ENCODE assay signal across 22 mouse cellular contexts in genomic region chr3:79816229-79816628, GRCm38 (mm10).
"Had no signal": no experiment of that assay in that cellular context is flagged by ENCODE, and none has a peak within 500 bp of the region (broad histone marks: within the 10 kb centered on the region; RNA-seq: fewer than 3 reads in every experiment).

No protein-coding gene starts in this region.

- H3K4me2 ChIP-seq: kidney, embryonic 15.5 days; limb, embryonic 13.5 days; liver, embryonic 12.5 days; liver, embryonic 15.5 days; lung, embryonic 15.5 days; neural tube, embryonic 12.5 days; neural tube, embryonic 15.5 days had no signal

- H3K36me3 ChIP-seq: kidney, embryonic 15.5 days; limb, embryonic 10.5 days; limb, embryonic 13.5 days; liver, embryonic 12.5 days; liver, embryonic 15.5 days; lung, embryonic 15.5 days; neural tube, embryonic 12.5 days; neural tube, embryonic 15.5 days had no signal

- H3K27me3 ChIP-seq: liver, embryonic 12.5 days; liver, embryonic 15.5 days; lung, embryonic 15.5 days; neural tube, embryonic 12.5 days; neural tube, embryonic 15.5 days had no signal

- ATAC-seq: liver, embryonic 12.5 days had no signal

- H3K9me3 ChIP-seq: kidney, embryonic 15.5 days; limb, embryonic 10.5 days; limb, embryonic 13.5 days; liver, embryonic 12.5 days; liver, embryonic 15.5 days; lung, embryonic 15.5 days; neural tube, embryonic 12.5 days; neural tube, embryonic 15.5 days had no signal

- H3K27ac ChIP-seq: kidney, embryonic 15.5 days; limb, embryonic 10.5 days; limb, embryonic 13.5 days; liver, embryonic 12.5 days; liver, embryonic 15.5 days; lung, embryonic 15.5 days; macrophage; neural tube, embryonic 12.5 days; neural tube, embryonic 15.5 days; stomach, postnatal 0 days had no signal

- H3K4me3 ChIP-seq: kidney, embryonic 15.5 days; limb, embryonic 10.5 days; limb, embryonic 13.5 days; liver, embryonic 12.5 days; liver, embryonic 15.5 days; lung, embryonic 15.5 days; neural tube, embryonic 12.5 days; neural tube, embryonic 15.5 days had no signal

- H3K9ac ChIP-seq: kidney, embryonic 15.5 days; limb, embryonic 13.5 days; liver, embryonic 12.5 days; liver, embryonic 15.5 days; lung, embryonic 15.5 days; neural tube, embryonic 12.5 days; neural tube, embryonic 15.5 days had no signal

- H3K4me1 ChIP-seq: liver, embryonic 15.5 days; lung, embryonic 15.5 days; neural tube, embryonic 12.5 days had no signal

- DNase-seq: kidney, adult 11 months; kidney, adult 8-10 months; kidney, postnatal 10 days; kidney, postnatal 36 days; liver; lung, adult 18-20 months; right cerebral cortex, adult 18-20 months; right cerebral cortex, postnatal 14 days; right cerebral cortex, postnatal 4 days; thymus, adult 2 months; thymus, postnatal 14 days; thymus, postnatal 4 days had no signal
